Mouse (Mus musculus) embryonic fibroblast, embryonic 13.5 days (primary cell): ENCODE data around the gene Atp6v0c.

ENCODE experiments used
- CTCF ChIP-seq: IDR thresholded peaks from 2 replicates; pipeline ENCODE4 v1.5.1; 2011; ENCODE audit warnings: mild to moderate bottlenecking, control low read depth, low read length, moderate library complexity, borderline replicate concordance; ENCODE audit not compliant: insufficient read depth
- POLR2A ChIP-seq: IDR thresholded peaks from 2 replicates; pipeline ENCODE4 v1.6.1; 2011; ENCODE audit warnings: low read depth, mild to moderate bottlenecking, control low read depth, low read length, moderate library complexity

DNA sequence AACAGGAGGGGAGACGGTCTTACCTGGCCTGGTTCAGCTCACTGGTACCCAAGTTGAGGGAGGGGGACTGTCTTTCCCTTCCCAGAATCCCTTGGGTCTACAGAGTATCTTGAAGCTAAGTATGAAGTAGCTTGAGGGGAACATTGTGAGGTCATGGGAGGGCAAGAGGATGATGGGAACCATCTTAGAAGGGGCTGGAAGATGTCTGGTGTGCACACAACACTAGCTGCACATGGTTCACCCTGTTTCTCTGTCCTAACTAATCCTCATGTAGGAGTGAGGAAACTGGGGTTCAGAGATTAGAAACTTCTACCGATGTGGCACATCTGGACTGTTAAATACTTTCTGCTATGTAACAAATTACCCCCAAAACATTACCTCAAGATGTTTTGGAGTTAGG is 18.7 kb downstream of the Atp6v0c start, which contains the start of gene Pdpk1:
- TF ChIP-seq CTCF (no peak), POLR2A (no peak)
